Mouse (Mus musculus) cortical plate, adult 2 months (tissue): ENCODE data around the gene B3glct.

Experiments used
- CTCF ChIP-seq: fragments of 200-500 bp; IDR thresholded peaks from 2 replicates; pipeline ENCODE4 v1.5.1; 2011; ENCODE audit warnings: mild to moderate bottlenecking, control low read depth, low read length; ENCODE audit not compliant: insufficient read depth; ENCODE audit errors: extremely low read depth
- POLR2A ChIP-seq: fragments of 200-500 bp; IDR thresholded peaks from 2 replicates; pipeline ENCODE4 v1.6.1; 2011; ENCODE audit warnings: mild to moderate bottlenecking, low read length, control low read depth; ENCODE audit not compliant: insufficient read depth; ENCODE audit errors: extremely low read depth

- TF ChIP-seq CTCF (no peak), POLR2A (no peak)
Observed at GRCm38 (mm10) chr5:149663417-149663816, 14.6 kb upstream of the B3glct start.
